Mouse (Mus musculus): ENCODE measurements around the gene Klk1b5. TPM values are rescaled to one million over a fixed set of nuclear protein-coding genes. Genes with fewer than 3 reads are reported as not detected.
A peak's percentile ranks its signal among the peaks of the same experiment; 100 is the strongest.
"Not testable (repeated sequence)": the region's sequence is repeated elsewhere in the genome, so short reads cannot be mapped to it uniquely, and the experiment has no call there.

Gene Klk1b5
- total RNA-seq (2015; ENCODE audit: low replicate concordance) = not detected in 2 replicates
- total RNA-seq (2017; ENCODE audit: low replicate concordance) = not detected in 2 replicates

GRCm38 (mm10) chr7:44215645-44216044, at the start of gene Klk1b5:
Gene Klk1b5, plus strand, starts transcription at chr7:44215945.
- no peak for ATAC-seq (replicated peaks; ENCODE audit: low FRiP score, poor library complexity, severe bottlenecking)

GRCm38 (mm10) chr7:44179299-44180045, 36.3 kb upstream of the Klk1b5 start:
- ATAC-seq (replicated peaks; ENCODE audit: low FRiP score, poor library complexity, severe bottlenecking) = no peak

- ATAC-seq (replicated peaks; ENCODE audit: low FRiP score, poor library complexity, severe bottlenecking) = not testable (repeated sequence)
These were observed 29.2 kb upstream of the Klk1b5 start for GRCm38 (mm10) chr7:44186516-44186915.

GRCm38 (mm10) chr7:44187936-44188335, 27.8 kb upstream of the Klk1b5 start, which contains the start of gene Klk1b24:
Gene Klk1b24, plus strand, starts transcription at chr7:44188236.
- ATAC-seq (replicated peaks; ENCODE audit: low FRiP score, poor library complexity, severe bottlenecking) = not testable (repeated sequence)

GRCm38 (mm10) chr7:44193466-44193865, 22.3 kb upstream of the Klk1b5 start:
- ATAC-seq (replicated peaks; ENCODE audit: low FRiP score, poor library complexity, severe bottlenecking) = not testable (repeated sequence)

- ATAC-seq (replicated peaks; ENCODE audit: low FRiP score, poor library complexity, severe bottlenecking) = no peak
These were observed 17.9 kb upstream of the Klk1b5 start, which contains the start of gene Klk1b3 for GRCm38 (mm10) chr7:44197891-44198290. Gene Klk1b3, plus strand, starts transcription at chr7:44198191.

GRCm38 (mm10) chr7:44207135-44207534, 8.6 kb upstream of the Klk1b5 start, which contains the start of gene Klk1b4:
Gene Klk1b4, plus strand, starts transcription at chr7:44207435.
- ATAC-seq (replicated peaks; ENCODE audit: low FRiP score, poor library complexity, severe bottlenecking) = not testable (repeated sequence)

- no peak for ATAC-seq (replicated peaks; ENCODE audit: low FRiP score, poor library complexity, severe bottlenecking)
These were observed 7.4 kb upstream of the Klk1b5 start for GRCm38 (mm10) chr7:44208307-44208706.

- 0 out of 2 replicates have a peak, but pooled peaks have one; percentile 30 for ATAC-seq (replicated peaks; ENCODE audit: low FRiP score, poor library complexity, severe bottlenecking)
These were observed 5.9 kb downstream of the Klk1b5 start for GRCm38 (mm10) chr7:44221601-44222000.

- ATAC-seq (replicated peaks; ENCODE audit: low FRiP score, poor library complexity, severe bottlenecking) = not testable (repeated sequence)
These were observed 6.6 kb downstream of the Klk1b5 start for GRCm38 (mm10) chr7:44222335-44222734.

GRCm38 (mm10) chr7:44225076-44225475, 9.3 kb downstream of the Klk1b5 start, which contains the start of gene Klk1:
Gene Klk1, plus strand, starts transcription at chr7:44225360.
- no peak for ATAC-seq (replicated peaks; ENCODE audit: low FRiP score, poor library complexity, severe bottlenecking)

- no peak for ATAC-seq (replicated peaks; ENCODE audit: low FRiP score, poor library complexity, severe bottlenecking)
These were observed 20.2 kb downstream of the Klk1b5 start, which contains the start of gene Gm36864 for GRCm38 (mm10) chr7:44235909-44236308. Gene Gm36864, plus strand, starts transcription at chr7:44236177.

GRCm38 (mm10) chr7:44239913-44240312, 24.2 kb downstream of the Klk1b5 start:
- ATAC-seq (replicated peaks; ENCODE audit: low FRiP score, poor library complexity, severe bottlenecking) = no peak

GRCm38 (mm10) chr7:44240712-44241111, 25.0 kb downstream of the Klk1b5 start:
- no peak for ATAC-seq (replicated peaks; ENCODE audit: low FRiP score, poor library complexity, severe bottlenecking)

GRCm38 (mm10) chr7:44241163-44241562, 25.4 kb downstream of the Klk1b5 start:
- no peak for ATAC-seq (replicated peaks; ENCODE audit: low FRiP score, poor library complexity, severe bottlenecking)

- no peak for ATAC-seq (replicated peaks; ENCODE audit: low FRiP score, poor library complexity, severe bottlenecking)
These were observed 28.3 kb downstream of the Klk1b5 start for GRCm38 (mm10) chr7:44244080-44244479.

GRCm38 (mm10) chr7:44246055-44246983, 30.6 kb downstream of the Klk1b5 start, which contains the start of the genes 1700028J19Rik and 2410002F23Rik:
Gene 1700028J19Rik, minus strand, starts transcription at chr7:44246695.
Gene 2410002F23Rik, plus strand, starts transcription at chr7:44246722.
- peak; percentile 90 for ATAC-seq (replicated peaks; ENCODE audit: low FRiP score, poor library complexity, severe bottlenecking)

GRCm38 (mm10) chr7:44246984-44247470, 31.3 kb downstream of the Klk1b5 start:
- ATAC-seq (replicated peaks; ENCODE audit: low FRiP score, poor library complexity, severe bottlenecking) = no peak

GRCm38 (mm10) chr7:44247971-44248370, 32.2 kb downstream of the Klk1b5 start:
- ATAC-seq (replicated peaks; ENCODE audit: low FRiP score, poor library complexity, severe bottlenecking) = no peak

GRCm38 (mm10) chr7:44249248-44249647, 33.5 kb downstream of the Klk1b5 start:
- no peak for ATAC-seq (replicated peaks; ENCODE audit: low FRiP score, poor library complexity, severe bottlenecking)

Measured in erythroblast, adult 5-6 weeks (primary cell).